Mouse (Mus musculus) CH12.LX (cell line): Measurements from ENCODE around the gene Sf3a3. TPM values are rescaled to one million over a fixed set of nuclear protein-coding genes. Genes with fewer than 3 reads are reported as not detected.

Source experiments
- DNase-seq: peaks from one replicate; pipeline ENCODE4 v3.0.0-alpha.2; 2013; ENCODE audit errors: extremely low read depth
- H3K27ac ChIP-seq: 2 replicates; pipeline ENCODE4 v1.5.1; 2012; ENCODE audit warnings: low read depth, mild to moderate bottlenecking, control low read depth, moderate library complexity; ENCODE audit not compliant: insufficient read depth
- H3K27me3 ChIP-seq: replicated peaks from 2 replicates; pipeline ENCODE3; 2012; ENCODE audit warnings: inconsistent platforms
- H3K36me3 ChIP-seq, 2 experiments: replicated peaks in 1 of 2; 2 replicates each; pipeline versions ENCODE3 to v1.6.1; 2012; ENCODE audit warnings: inconsistent platforms in 1 of 2, low read length in 1 of 2, mild to moderate bottlenecking in 1 of 2, mixed read lengths in 1 of 2, moderate library complexity in 1 of 2; ENCODE audit not compliant: control insufficient read depth in 1 of 2, insufficient read depth in 1 of 2
- H3K4me1 ChIP-seq, 2 experiments: 2 replicates each; pipeline ENCODE4 v1.6.1; 2012; ENCODE audit warnings: inconsistent platforms in 1 of 2, moderate library complexity in 1 of 2; ENCODE audit not compliant: insufficient read depth in 2 of 2, control insufficient read depth in 1 of 2
- H3K4me2 ChIP-seq: 2 replicates; pipeline ENCODE4 v1.6.1; 2012; ENCODE audit warnings: low read depth, mild to moderate bottlenecking, control low read depth; ENCODE audit not compliant: poor library complexity, insufficient read depth, severe bottlenecking
- H3K4me3 ChIP-seq, 3 experiments: fragments of 150-350 bp in 1 of 3; sonication (generic) in 1 of 3; replicated peaks in 1 of 3; 2 replicates each; pipeline versions ENCODE3 to v1.5.1; 2011 to 2012; ENCODE audit warnings: low read depth in 2 of 3, low read length in 2 of 3, mild to moderate bottlenecking in 2 of 3, moderate library complexity in 2 of 3, control low read depth in 1 of 3, improper control_type of control experiment in 1 of 3, inconsistent platforms in 1 of 3, mixed read lengths in 1 of 3; ENCODE audit not compliant: poor library complexity in 1 of 3
- H3K79me2 ChIP-seq: replicated peaks from 2 replicates; pipeline ENCODE4 v1.6.1; 2012; ENCODE audit warnings: mild to moderate bottlenecking, moderate library complexity; ENCODE audit not compliant: control insufficient read depth, poor library complexity, insufficient read depth, severe bottlenecking; ENCODE audit errors: extremely low read depth
- H3K9ac ChIP-seq: 2 replicates; pipeline ENCODE4 v1.6.1; 2012; ENCODE audit warnings: low read depth, mild to moderate bottlenecking, control low read depth, moderate library complexity; ENCODE audit not compliant: insufficient read depth
- H3K9me3 ChIP-seq: replicated peaks from 2 replicates; pipeline ENCODE3; 2012; ENCODE audit warnings: low read length, inconsistent platforms, mixed read lengths
- CTCF ChIP-seq, 2 experiments: IDR thresholded peaks in 1 of 2; conservative IDR thresholded peaks in 1 of 2; 2 replicates each; pipeline ENCODE4 v1.5.1; 2011 to 2012; ENCODE audit warnings: low read depth in 2 of 2, low read length in 2 of 2, improper control_type of control experiment in 1 of 2, inconsistent platforms in 1 of 2, mild to moderate bottlenecking in 1 of 2, moderate library complexity in 1 of 2
- EP300 ChIP-seq: IDR thresholded peaks from 2 replicates; pipeline ENCODE4 v1.6.1; 2011; ENCODE audit warnings: low read length, improper control_type of control experiment
- ETS1 ChIP-seq: conservative IDR thresholded peaks from 2 replicates; pipeline ENCODE4 v1.6.1; 2012; ENCODE audit warnings: low read depth, mild to moderate bottlenecking, inconsistent platforms, low read length, improper control_type of control experiment, moderate library complexity
- HCFC1 ChIP-seq: IDR thresholded peaks from 2 replicates; pipeline ENCODE4 v1.6.1; 2012; ENCODE audit warnings: low read depth, mild to moderate bottlenecking, inconsistent platforms, low read length, improper control_type of control experiment
- IRF4 ChIP-seq: IDR thresholded peaks from 2 replicates; pipeline ENCODE4 v1.6.1; 2014; ENCODE audit warnings: low read depth, mild to moderate bottlenecking, inconsistent platforms, low read length, improper control_type of control experiment
- JUN ChIP-seq: IDR thresholded peaks from 2 replicates; pipeline ENCODE4 v1.6.1; 2011; ENCODE audit warnings: low read depth, mild to moderate bottlenecking, low read length, improper control_type of control experiment, moderate library complexity; ENCODE audit not compliant: insufficient read depth
- MAZ ChIP-seq: IDR thresholded peaks from 2 replicates; pipeline ENCODE4 v1.6.1; 2012; ENCODE audit warnings: low read depth, mild to moderate bottlenecking, inconsistent platforms, low read length, improper control_type of control experiment, moderate library complexity
- MEF2A ChIP-seq: IDR thresholded peaks from 2 replicates; pipeline ENCODE4 v1.6.1; 2014; ENCODE audit warnings: low read depth, mild to moderate bottlenecking, inconsistent platforms, low read length, improper control_type of control experiment, borderline replicate concordance
- MYC ChIP-seq: IDR thresholded peaks from 2 replicates; pipeline ENCODE4 v1.6.1; 2011; ENCODE audit warnings: low read depth, mild to moderate bottlenecking, improper control_type of control experiment, low read length
- NELFE ChIP-seq: IDR thresholded peaks from 2 replicates; pipeline ENCODE4 v1.6.1; 2011; ENCODE audit warnings: low read depth, low read length, improper control_type of control experiment
- POLR2A ChIP-seq: IDR thresholded peaks from 2 replicates; pipeline ENCODE4 v1.6.1; 2011; ENCODE audit warnings: low read depth, mild to moderate bottlenecking, improper control_type of control experiment, low read length
- RAD21 ChIP-seq: IDR thresholded peaks from 2 replicates; pipeline ENCODE4 v1.6.1; 2011; ENCODE audit warnings: low read depth, mild to moderate bottlenecking, low read length, improper control_type of control experiment, moderate library complexity
- SMC3 ChIP-seq: IDR thresholded peaks from 2 replicates; pipeline ENCODE4 v1.6.1; 2011; ENCODE audit warnings: low read depth, low read length, improper control_type of control experiment
- USF2 ChIP-seq: conservative IDR thresholded peaks from 2 replicates; pipeline ENCODE4 v1.6.1; 2011; ENCODE audit warnings: low read depth, low read length, improper control_type of control experiment
- ZC3H11A ChIP-seq: IDR thresholded peaks from 2 replicates; pipeline ENCODE4 v1.6.1; 2012; ENCODE audit warnings: low read depth, mild to moderate bottlenecking, inconsistent platforms, low read length, improper control_type of control experiment
- dilution Hi-C: fragments of 300-500 bp; cut with MboI; formaldehyde crosslinking; loops from 2 replicates; pipeline ENCODE4 v1.14.3; 2020; ENCODE audit warnings: low sequenced_read_pairs; ENCODE audit not compliant: extremely low pct_unique_long_range_greater_than_20kb, extremely low pct_ligation_motif_present
- in situ Hi-C: fragments of 300-500 bp; cut with MboI; formaldehyde crosslinking; loops from 3 replicates; pipeline ENCODE4 v1.14.3; 2019; ENCODE audit warnings: low sequenced_read_pairs, low pct_ligation_motif_present, low pct_unique_long_range_greater_than_20kb, mixed read lengths
- polyA plus RNA-seq: library from polyadenylated mRNA; unstranded; fragments of >175 nt; gene quantifications from 2 replicates; pipeline ENCODE4 v1.2.1, GENCODE M21; 2012; ENCODE audit warnings: low read depth; ENCODE audit not compliant: insufficient read length
- total RNA-seq, 2 experiments: library from RNA; depleted of rRNA; stranded (reverse); fragments of 300-350 nt in 1 of 2; fragments of >200 nt in 1 of 2; gene quantifications; 2 replicates each; pipeline ENCODE4 v1.2.3; 2012 to 2014

Sf3a3 gene
- total and polyA plus RNA-seq, 3 experiments: 100 to 134 (median 122) TPM

GRCm38 (mm10) chr4:124738013-124738412, 23.4 kb downstream of the Sf3a3 start:
- dilution Hi-C loops: no loop called here
- H3K79me2 ChIP-seq: no peaks in the 10 kb centered on the region
- H3K36me3 ChIP-seq: peaks cover under 1 to 20% of the 10 kb centered on the region in 2 experiments
- no peaks in the 10 kb centered on the region for H3K9me3 ChIP-seq
- H3K9ac ChIP-seq: no peak overlapping the region
- TF ChIP-seq CTCF (conservative IDR thresholded peaks at IDR 0.05 in 1 of 2, IDR thresholded peaks at IDR 0.05 in 1 of 2; ENCODE audit: low read depth in 2 of 2, low read length in 2 of 2): peak in 1 of 2 experiments; percentile 57; a peak in 2 of 4 replicates
- TF ChIP-seq RAD21: peak; percentile 38
- no peak for TF ChIP-seq MAZ
- peak; percentile 25 for TF ChIP-seq SMC3
- peaks cover 19 to 52% of the 10 kb centered on the region in 2 experiments for H3K4me1 ChIP-seq
- no peaks in the 10 kb centered on the region for H3K27me3 ChIP-seq
- DNase-seq: no peak
- in situ Hi-C loops: no loop called here
- H3K4me3 ChIP-seq: no peak overlapping the region
- H3K27ac ChIP-seq: no peak overlapping the region
- H3K4me2 ChIP-seq: no peak overlapping the region

- dilution Hi-C loops: no loop called here
- Histone ChIP-seq H3K9me3 (no peaks in the 10 kb centered on the region), H3K4me2 (no peak overlapping the region), H3K4me3 (no peak overlapping the region), H3K27me3 (no peaks in the 10 kb centered on the region), H3K79me2 (peaks cover 4% of the 10 kb centered on the region; the same call in 1 of the 2 replicates), H3K36me3 (peaks cover 3 to 18% of the 10 kb centered on the region in 2 experiments), H3K4me1 (peaks cover 25 to 59% of the 10 kb centered on the region in 2 experiments), H3K9ac (no peak overlapping the region), H3K27ac (no peak overlapping the region)
- in situ Hi-C loops: no loop called here
- no peak for DNase-seq
- no peak for TF ChIP-seq USF2
- no peak for TF ChIP-seq ZC3H11A
- TF ChIP-seq HCFC1: no peak
- no peak for TF ChIP-seq POLR2A
- TF ChIP-seq NELFE: no peak
- TF ChIP-seq ETS1: peak; percentile 78
- TF ChIP-seq EP300: peak; percentile 48; the same call in 1 of the 2 replicates
- peak; percentile 51; the same call in 1 of the 2 replicates for TF ChIP-seq MYC
- peak; percentile 43; the same call in 1 of the 2 replicates for TF ChIP-seq IRF4
- TF ChIP-seq MEF2A: 0 out of 2 replicates have a peak, but pooled peaks have one; percentile 44
- TF ChIP-seq JUN: peak; percentile 26; the same call in 1 of the 2 replicates
Observed at GRCm38 (mm10) chr4:124738783-124739182, 24.2 kb downstream of the Sf3a3 start.
